Mouse (Mus musculus): ENCODE results near the gene Sept6.

Sept6 gene

GRCm38 (mm10) chrX:36863766-36864608, 127.6 kb downstream of the Sept6 start:
- peak; percentile 78 to 81 for DNase-seq

Measured in kidney, adult 8-10 months (tissue).